Mouse (Mus musculus): ENCODE results near the gene Tm7sf3. TPM values are rescaled to one million over a fixed set of nuclear protein-coding genes. Genes with fewer than 3 reads are reported as not detected.

Tm7sf3 gene
- polyA plus RNA-seq, 1 experiment = 5.8 TPM

DNA sequence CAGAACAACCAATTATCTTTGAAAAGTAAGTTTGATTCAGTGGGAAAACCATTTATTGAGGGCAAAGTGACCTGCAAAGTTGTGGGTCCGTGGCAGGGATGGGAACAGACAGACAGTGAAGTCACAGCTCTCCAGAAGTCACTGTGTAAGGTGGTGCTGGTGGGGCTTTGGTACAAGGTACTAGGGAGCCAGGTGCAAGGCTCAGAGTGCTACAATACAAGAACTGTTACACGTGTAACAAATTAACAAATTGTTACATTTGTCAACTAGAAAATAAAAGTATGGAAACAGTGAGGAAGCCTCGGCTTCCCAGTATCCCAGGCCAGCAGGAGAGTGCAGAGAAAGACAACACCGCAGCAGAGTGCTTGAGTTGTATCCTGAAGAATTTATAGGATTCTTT is 31.1 kb upstream of the Tm7sf3 start:
- no peaks in the 10 kb centered on the region for H3K79me2 ChIP-seq (ENCODE audit: control insufficient read depth, insufficient read depth)
- TF ChIP-seq CEBPB (IDR thresholded peaks at IDR 0.05; ENCODE audit: low read depth) (no peak), MYOD1 (IDR thresholded peaks at IDR 0.05; ENCODE audit: control insufficient read depth, insufficient read length, low read depth) (no peak), USF1 (IDR thresholded peaks at IDR 0.05; ENCODE audit: low read depth) (no peak), MAX (IDR thresholded peaks at IDR 0.05) (no peak), MYOG (IDR thresholded peaks at IDR 0.05; ENCODE audit: control insufficient read depth, extremely low read depth, insufficient read length) (no peak), CTCF (IDR thresholded peaks at IDR 0.05; ENCODE audit: control insufficient read depth, insufficient read depth, insufficient read length) (no peak), FOSL1 (IDR thresholded peaks at IDR 0.05; ENCODE audit: insufficient read depth, low read length, poor library complexity, severe bottlenecking) (no peak)
- no peak overlapping the region for H3ac ChIP-seq (ENCODE audit: control insufficient read depth, insufficient read length, low read depth)
- no peaks in the 10 kb centered on the region for H3K36me3 ChIP-seq (ENCODE audit: control insufficient read depth, insufficient read depth)
- no peaks in the 10 kb centered on the region for H3K27me3 ChIP-seq (ENCODE audit: control insufficient read depth, insufficient read depth, insufficient read length)
- H3K79me3 ChIP-seq (ENCODE audit: low read depth) = no peaks in the 10 kb centered on the region
- no peak overlapping the region for H3K4me3 ChIP-seq (ENCODE audit: insufficient read depth, poor library complexity, severe bottlenecking)

DNA sequence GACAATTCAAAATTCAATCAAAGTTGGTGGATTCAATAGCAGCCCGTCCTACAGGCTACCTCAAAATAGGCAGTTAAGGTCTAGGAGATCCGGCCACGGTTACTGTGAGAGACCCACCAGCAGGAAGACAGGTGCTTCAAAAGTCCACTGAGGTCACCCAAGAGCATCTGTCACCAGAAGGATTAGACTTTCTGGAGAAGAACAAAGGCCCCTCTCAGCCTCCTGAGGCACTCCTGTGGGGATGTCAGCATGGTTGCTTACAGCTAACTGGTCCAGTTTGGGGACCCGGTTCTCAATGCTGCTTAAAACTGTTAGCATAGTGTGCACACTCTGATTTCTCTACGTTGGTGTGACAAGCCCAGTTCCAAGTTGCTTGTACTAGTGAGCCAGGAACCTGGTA is 29.5 kb upstream of the Tm7sf3 start:
- Histone ChIP-seq H3ac (ENCODE audit: control insufficient read depth, insufficient read length, low read depth) (no peak overlapping the region), H3K4me3 (ENCODE audit: insufficient read depth, poor library complexity, severe bottlenecking) (no peak overlapping the region), H3K27me3 (ENCODE audit: control insufficient read depth, insufficient read depth, insufficient read length) (no peaks in the 10 kb centered on the region), H3K79me2 (ENCODE audit: control insufficient read depth, insufficient read depth) (no peaks in the 10 kb centered on the region), H3K36me3 (ENCODE audit: control insufficient read depth, insufficient read depth) (no peaks in the 10 kb centered on the region), H3K79me3 (ENCODE audit: low read depth) (no peaks in the 10 kb centered on the region)
- no peak for TF ChIP-seq CTCF (IDR thresholded peaks at IDR 0.05; ENCODE audit: control insufficient read depth, insufficient read depth, insufficient read length)
- TF ChIP-seq CEBPB (IDR thresholded peaks at IDR 0.05; ENCODE audit: low read depth) = no peak
- TF ChIP-seq FOSL1 (IDR thresholded peaks at IDR 0.05; ENCODE audit: insufficient read depth, low read length, poor library complexity, severe bottlenecking) = no peak
- no peak for TF ChIP-seq MYOG (IDR thresholded peaks at IDR 0.05; ENCODE audit: control insufficient read depth, extremely low read depth, insufficient read length)
- no peak for TF ChIP-seq MAX (IDR thresholded peaks at IDR 0.05)
- no peak for TF ChIP-seq MYOD1 (IDR thresholded peaks at IDR 0.05; ENCODE audit: control insufficient read depth, insufficient read length, low read depth)
- no peak for TF ChIP-seq USF1 (IDR thresholded peaks at IDR 0.05; ENCODE audit: low read depth)

DNA sequence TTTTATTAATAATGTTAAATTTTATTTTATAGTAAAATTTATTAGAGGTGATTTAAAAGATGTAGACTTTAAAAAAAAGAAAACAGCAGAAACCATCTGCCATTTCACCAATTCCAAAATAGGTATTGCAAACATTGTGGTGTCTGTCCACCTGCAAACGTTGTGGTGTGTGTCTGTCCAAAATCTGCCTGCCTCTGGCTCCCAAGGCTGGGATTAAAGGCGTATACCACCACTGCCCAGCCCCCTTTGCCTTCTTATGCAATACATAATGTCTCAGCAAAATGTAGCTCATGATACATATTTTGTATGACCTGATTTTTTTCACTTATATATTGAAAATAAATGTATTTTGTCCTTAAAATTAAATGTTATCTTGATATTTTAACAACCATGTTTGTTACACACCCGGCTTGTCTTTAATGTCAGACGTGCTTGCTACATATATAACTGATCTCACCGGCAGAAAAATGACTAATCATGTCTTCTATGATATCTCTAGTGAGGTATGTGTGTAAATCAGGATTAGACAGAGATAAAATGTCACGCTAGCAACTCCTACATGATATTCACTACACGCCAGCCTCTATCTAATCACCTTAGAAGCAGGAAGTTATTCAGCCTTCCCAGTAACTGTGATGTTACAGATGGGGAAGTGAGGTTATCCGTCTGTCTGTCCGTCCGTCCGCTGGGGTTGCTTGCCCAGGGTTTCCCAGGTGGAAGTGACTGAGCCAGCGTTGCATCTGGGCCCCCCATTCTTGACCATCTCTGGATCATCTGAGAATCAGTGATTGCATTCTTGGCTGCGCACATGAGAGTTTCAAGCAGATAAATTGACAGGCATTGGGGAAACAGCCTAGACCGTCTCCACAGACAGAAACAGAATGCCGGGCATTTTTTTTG is 28.6 kb upstream of the Tm7sf3 start:
- TF ChIP-seq MAX (IDR thresholded peaks at IDR 0.05) = no peak
- no peak for TF ChIP-seq FOSL1 (IDR thresholded peaks at IDR 0.05; ENCODE audit: insufficient read depth, low read length, poor library complexity, severe bottlenecking)
- TF ChIP-seq CEBPB (IDR thresholded peaks at IDR 0.05; ENCODE audit: low read depth) = no peak
- TF ChIP-seq USF1 (IDR thresholded peaks at IDR 0.05; ENCODE audit: low read depth) = no peak
- no peak for TF ChIP-seq MYOD1 (IDR thresholded peaks at IDR 0.05; ENCODE audit: control insufficient read depth, insufficient read length, low read depth)
- no peak for TF ChIP-seq MYOG (IDR thresholded peaks at IDR 0.05; ENCODE audit: control insufficient read depth, extremely low read depth, insufficient read length)
- no peak for TF ChIP-seq CTCF (IDR thresholded peaks at IDR 0.05; ENCODE audit: control insufficient read depth, insufficient read depth, insufficient read length)
- H3K36me3 ChIP-seq (ENCODE audit: control insufficient read depth, insufficient read depth) = no peaks in the 10 kb centered on the region
- H3K79me2 ChIP-seq (ENCODE audit: control insufficient read depth, insufficient read depth) = no peaks in the 10 kb centered on the region
- H3ac ChIP-seq (ENCODE audit: control insufficient read depth, insufficient read length, low read depth) = no peak overlapping the region
- H3K79me3 ChIP-seq (ENCODE audit: low read depth) = no peaks in the 10 kb centered on the region
- H3K4me3 ChIP-seq (ENCODE audit: insufficient read depth, poor library complexity, severe bottlenecking) = no peak overlapping the region
- no peaks in the 10 kb centered on the region for H3K27me3 ChIP-seq (ENCODE audit: control insufficient read depth, insufficient read depth, insufficient read length)

DNA sequence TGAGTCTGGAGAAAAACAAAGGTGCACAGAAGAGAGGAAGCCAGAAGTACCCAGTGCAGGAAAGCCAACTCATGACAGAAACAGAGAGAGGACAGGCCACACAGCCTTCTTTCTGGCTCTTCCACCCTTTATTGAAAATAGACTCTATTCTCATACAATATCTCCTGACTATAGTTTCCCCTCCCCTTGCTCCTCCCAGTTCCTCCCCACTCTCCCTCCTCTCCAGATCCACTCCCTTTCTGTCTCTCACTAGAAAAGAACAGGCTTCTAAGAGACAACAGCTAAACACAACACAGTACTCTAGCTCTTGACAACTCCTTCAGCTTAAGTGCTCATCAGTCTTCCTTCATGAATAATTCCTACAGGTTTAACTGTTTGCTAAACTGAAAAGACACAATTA is 26.0 kb upstream of the Tm7sf3 start:
- no peak overlapping the region for H3K4me3 ChIP-seq (ENCODE audit: insufficient read depth, poor library complexity, severe bottlenecking)
- no peaks in the 10 kb centered on the region for H3K27me3 ChIP-seq (ENCODE audit: control insufficient read depth, insufficient read depth, insufficient read length)
- no peak overlapping the region for H3ac ChIP-seq (ENCODE audit: control insufficient read depth, insufficient read length, low read depth)
- TF ChIP-seq MYOD1 (IDR thresholded peaks at IDR 0.05; ENCODE audit: control insufficient read depth, insufficient read length, low read depth) = no peak
- no peak for TF ChIP-seq MYOG (IDR thresholded peaks at IDR 0.05; ENCODE audit: control insufficient read depth, extremely low read depth, insufficient read length)
- no peak for TF ChIP-seq MAX (IDR thresholded peaks at IDR 0.05)
- no peak for TF ChIP-seq USF1 (IDR thresholded peaks at IDR 0.05; ENCODE audit: low read depth)
- no peak for TF ChIP-seq CTCF (IDR thresholded peaks at IDR 0.05; ENCODE audit: control insufficient read depth, insufficient read depth, insufficient read length)
- no peak for TF ChIP-seq CEBPB (IDR thresholded peaks at IDR 0.05; ENCODE audit: low read depth)
- TF ChIP-seq FOSL1 (IDR thresholded peaks at IDR 0.05; ENCODE audit: insufficient read depth, low read length, poor library complexity, severe bottlenecking) = no peak
- no peaks in the 10 kb centered on the region for H3K79me3 ChIP-seq (ENCODE audit: low read depth)
- no peaks in the 10 kb centered on the region for H3K36me3 ChIP-seq (ENCODE audit: control insufficient read depth, insufficient read depth)
- H3K79me2 ChIP-seq (ENCODE audit: control insufficient read depth, insufficient read depth) = no peaks in the 10 kb centered on the region

DNA sequence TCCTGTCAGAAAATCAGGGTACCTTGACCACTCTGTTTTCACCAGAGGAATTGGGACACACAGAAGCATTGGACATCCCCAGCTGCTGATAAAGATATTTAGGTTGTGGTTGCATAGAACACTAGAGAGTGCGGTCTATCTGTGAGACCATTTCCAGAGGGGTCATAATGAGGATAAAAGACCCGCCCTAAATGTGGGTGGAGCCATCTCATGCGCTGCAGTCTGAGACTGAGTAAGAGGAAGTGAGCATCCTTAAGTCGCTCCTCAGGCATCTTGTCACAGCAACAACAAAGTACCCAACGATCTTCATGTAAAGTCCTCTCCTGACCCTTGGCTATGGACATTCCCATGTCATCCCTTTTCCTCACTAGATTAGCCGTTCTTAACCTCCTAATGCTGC is 24.2 kb upstream of the Tm7sf3 start:
- Histone ChIP-seq H3K4me3 (ENCODE audit: insufficient read depth, poor library complexity, severe bottlenecking) (no peak overlapping the region), H3K27me3 (ENCODE audit: control insufficient read depth, insufficient read depth, insufficient read length) (no peaks in the 10 kb centered on the region), H3K79me2 (ENCODE audit: control insufficient read depth, insufficient read depth) (no peaks in the 10 kb centered on the region), H3K79me3 (ENCODE audit: low read depth) (no peaks in the 10 kb centered on the region), H3K36me3 (ENCODE audit: control insufficient read depth, insufficient read depth) (no peaks in the 10 kb centered on the region), H3ac (ENCODE audit: control insufficient read depth, insufficient read length, low read depth) (no peak overlapping the region)
- TF ChIP-seq MYOD1 (IDR thresholded peaks at IDR 0.05; ENCODE audit: control insufficient read depth, insufficient read length, low read depth) (no peak), MAX (IDR thresholded peaks at IDR 0.05) (no peak), USF1 (IDR thresholded peaks at IDR 0.05; ENCODE audit: low read depth) (no peak), CTCF (IDR thresholded peaks at IDR 0.05; ENCODE audit: control insufficient read depth, insufficient read depth, insufficient read length) (no peak), CEBPB (IDR thresholded peaks at IDR 0.05; ENCODE audit: low read depth) (no peak), FOSL1 (IDR thresholded peaks at IDR 0.05; ENCODE audit: insufficient read depth, low read length, poor library complexity, severe bottlenecking) (no peak), MYOG (IDR thresholded peaks at IDR 0.05; ENCODE audit: control insufficient read depth, extremely low read depth, insufficient read length) (no peak)

Measured in C2C12 (cell line).